Mouse (Mus musculus) CH12.LX (cell line): ENCODE data around the gene Vill.

Experiments
- CHD2 ChIP-seq: IDR thresholded peaks from 2 replicates; pipeline ENCODE4 v1.6.1; 2011; ENCODE audit warnings: low read length, improper control_type of control experiment
- CTCF ChIP-seq, 2 experiments: IDR thresholded peaks in 1 of 2; conservative IDR thresholded peaks in 1 of 2; 2 replicates each; pipeline ENCODE4 v1.5.1; 2011 to 2012; ENCODE audit warnings: low read depth in 2 of 2, low read length in 2 of 2, improper control_type of control experiment in 1 of 2, inconsistent platforms in 1 of 2, mild to moderate bottlenecking in 1 of 2, moderate library complexity in 1 of 2
- MXI1 ChIP-seq: IDR thresholded peaks from 2 replicates; pipeline ENCODE4 v1.6.1; 2011; ENCODE audit warnings: mild to moderate bottlenecking, low read depth, low read length, improper control_type of control experiment
- POLR2A ChIP-seq: IDR thresholded peaks from 2 replicates; pipeline ENCODE4 v1.6.1; 2011; ENCODE audit warnings: low read depth, mild to moderate bottlenecking, improper control_type of control experiment, low read length
- RCOR1 ChIP-seq: conservative IDR thresholded peaks from 2 replicates; pipeline ENCODE4 v1.6.1; 2012; ENCODE audit warnings: low read depth, mild to moderate bottlenecking, inconsistent platforms, low read length, improper control_type of control experiment
- SIN3A ChIP-seq: IDR thresholded peaks from 2 replicates; pipeline ENCODE4 v1.6.1; 2012; ENCODE audit warnings: low read length, improper control_type of control experiment, inconsistent platforms
- ZNF384 ChIP-seq: IDR thresholded peaks from 2 replicates; pipeline ENCODE4 v1.6.1; 2012; ENCODE audit warnings: low read depth, low read length, improper control_type of control experiment, inconsistent platforms

DNA sequence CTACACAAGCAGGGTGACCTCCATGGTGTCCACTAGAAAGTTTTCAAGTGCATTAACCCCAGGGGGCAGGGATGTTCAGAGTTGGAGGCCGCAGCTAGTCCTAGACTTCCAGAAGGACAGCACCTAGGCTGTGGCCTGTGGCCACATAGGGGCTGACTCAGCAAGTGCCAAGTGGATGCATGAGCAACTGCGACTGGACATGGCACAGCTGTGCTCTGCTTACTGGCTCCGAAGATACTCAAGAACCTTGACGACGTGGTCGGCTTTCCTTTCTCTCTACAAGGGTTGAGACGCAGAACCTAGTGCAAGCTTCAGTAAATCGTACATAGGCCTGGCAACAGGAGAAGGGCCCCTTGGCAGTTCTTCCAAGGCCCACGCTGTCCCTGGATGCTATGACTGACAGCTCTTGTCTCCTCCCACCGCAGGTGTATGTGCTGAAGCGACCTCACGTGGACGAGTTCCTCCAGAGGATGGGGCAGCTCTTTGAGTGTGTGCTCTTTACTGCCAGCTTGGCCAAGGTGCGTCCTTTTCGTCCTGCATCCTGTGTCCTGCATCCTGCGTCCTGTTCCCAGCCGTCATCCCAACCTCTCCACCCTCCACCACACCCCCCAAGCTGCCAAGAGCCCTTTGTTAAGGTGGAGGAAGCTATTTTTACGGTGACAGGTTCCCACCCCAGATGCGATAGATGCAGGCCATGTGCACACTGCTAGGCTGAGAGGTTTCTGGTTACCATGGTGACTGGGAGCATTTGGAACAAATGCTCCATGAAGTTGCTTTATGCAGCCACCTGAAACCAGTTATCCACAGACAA, 19.3 kb upstream of the Vill start:
- no peak for TF ChIP-seq CTCF (conservative IDR thresholded peaks at IDR 0.05 in 1 of 2, IDR thresholded peaks at IDR 0.05 in 1 of 2; ENCODE audit: low read depth in 2 of 2, low read length in 2 of 2)
- no peak for TF ChIP-seq RCOR1
- no peak for TF ChIP-seq MXI1
- TF ChIP-seq SIN3A: no peak
- no peak for TF ChIP-seq CHD2
- no peak for TF ChIP-seq POLR2A
- TF ChIP-seq ZNF384: no peak
